Mouse (Mus musculus) adrenal gland, adult 8-10 months (tissue): Measurements from ENCODE around the gene Kif5c. TPM values are rescaled to one million over a fixed set of nuclear protein-coding genes. Genes with fewer than 3 reads are reported as not detected.

Experiments used
- DNase-seq: peaks from one replicate; pipeline ENCODE4 v3.0.0; 2022
- total RNA-seq, 4 experiments: library from RNA; stranded (reverse); gene quantifications; 2 replicates each; pipeline ENCODE4 v1.2.4; 2022

The Kif5c gene
- total RNA-seq, 4 experiments from 2014 or later: 10.0 to 17.4 (median 13.4) TPM

GRCm38 (mm10) chr2:49672501-49672874 lies 53.4 kb downstream of the Kif5c start:
- no peak for DNase-seq

- DNase-seq: no peak
These were observed 56.9 kb downstream of the Kif5c start for GRCm38 (mm10) chr2:49676020-49676419.

GRCm38 (mm10) chr2:49678386-49678785 lies 59.3 kb downstream of the Kif5c start:
- DNase-seq: no peak

- DNase-seq: no peak
These were observed 60.3 kb downstream of the Kif5c start for GRCm38 (mm10) chr2:49679135-49679964.

- DNase-seq: no peak
These were observed 63.7 kb downstream of the Kif5c start for GRCm38 (mm10) chr2:49682754-49683153.

- DNase-seq: no peak
These were observed 65.7 kb downstream of the Kif5c start for GRCm38 (mm10) chr2:49684808-49685207.

GRCm38 (mm10) chr2:49690421-49690826 lies 71.3 kb downstream of the Kif5c start:
- no peak for DNase-seq

GRCm38 (mm10) chr2:49691441-49691840 lies 72.3 kb downstream of the Kif5c start:
- DNase-seq: no peak

GRCm38 (mm10) chr2:49694727-49695126 lies 75.6 kb downstream of the Kif5c start:
- DNase-seq: no peak

- no peak for DNase-seq
These were observed 76.4 kb downstream of the Kif5c start for GRCm38 (mm10) chr2:49695461-49695860.

- no peak for DNase-seq
These were observed 79.8 kb downstream of the Kif5c start for GRCm38 (mm10) chr2:49698851-49699250.

- DNase-seq: no peak
These were observed 81.3 kb downstream of the Kif5c start for GRCm38 (mm10) chr2:49700176-49700971.

GRCm38 (mm10) chr2:49710223-49710622 lies 91.1 kb downstream of the Kif5c start:
- DNase-seq: no peak

GRCm38 (mm10) chr2:49711693-49712092 lies 92.6 kb downstream of the Kif5c start:
- no peak for DNase-seq

- DNase-seq: no peak
These were observed 93.3 kb downstream of the Kif5c start for GRCm38 (mm10) chr2:49712336-49712887.

- no peak for DNase-seq
These were observed 97.4 kb downstream of the Kif5c start for GRCm38 (mm10) chr2:49716490-49716889.

GRCm38 (mm10) chr2:49717437-49718116 lies 98.5 kb downstream of the Kif5c start:
- no peak for DNase-seq

- no peak for DNase-seq
These were observed 99.4 kb downstream of the Kif5c start for GRCm38 (mm10) chr2:49718492-49718891.

- no peak for DNase-seq
These were observed 100.1 kb downstream of the Kif5c start for GRCm38 (mm10) chr2:49718935-49719850.

- DNase-seq: no peak
These were observed 100.8 kb downstream of the Kif5c start for GRCm38 (mm10) chr2:49719854-49720253.

- no peak for DNase-seq
These were observed 101.2 kb downstream of the Kif5c start for GRCm38 (mm10) chr2:49720343-49720742.

GRCm38 (mm10) chr2:49722331-49722730 lies 103.2 kb downstream of the Kif5c start:
- no peak for DNase-seq
